Mouse (Mus musculus) stomach, postnatal 0 days (tissue): ENCODE data around the gene Slpi. TPM values are rescaled to one million over a fixed set of nuclear protein-coding genes. Genes with fewer than 3 reads are reported as not detected.

Experiments used
- ATAC-seq: fragments of 200-750 bp; cut with Nextera tagmentation; 2 replicates; pipeline ENCODE4 v1.8.0; 2017; ENCODE audit not compliant: low FRiP score, low TSS enrichment
- DNase-seq: peaks from one replicate; pipeline ENCODE4 v3.0.0-alpha.2; 2016; ENCODE audit warnings: low spot score
- H3K27ac ChIP-seq: fragments of 300-500 bp; sonication (generic); replicated peaks from 2 replicates; pipeline ENCODE4 v1.5.1; 2014; ENCODE audit warnings: mild to moderate bottlenecking, control low read depth
- H3K27me3 ChIP-seq: fragments of 300-500 bp; sonication (generic); 2 replicates; pipeline ENCODE4 v1.6.1; 2014; ENCODE audit warnings: low read length; ENCODE audit not compliant: control insufficient read depth, insufficient read depth
- H3K36me3 ChIP-seq: fragments of 300-500 bp; sonication (generic); 2 replicates; pipeline ENCODE4 v1.6.1; 2014; ENCODE audit warnings: low read length, mixed read lengths; ENCODE audit not compliant: control insufficient read depth, insufficient read depth
- H3K4me1 ChIP-seq: fragments of 300-500 bp; sonication (generic); replicated peaks from 2 replicates; pipeline ENCODE4 v1.6.1; 2014; ENCODE audit warnings: antibody characterized with exemption; ENCODE audit not compliant: control insufficient read depth, insufficient read depth
- H3K4me2 ChIP-seq: fragments of 300-500 bp; sonication (generic); replicated peaks from 2 replicates; pipeline ENCODE4 v1.6.1; 2014; ENCODE audit warnings: low read depth, mild to moderate bottlenecking, control low read depth, moderate library complexity
- H3K4me3 ChIP-seq: fragments of 300-500 bp; sonication (generic); 2 replicates; pipeline ENCODE4 v1.5.1; 2014; ENCODE audit warnings: low read depth, low read length, control low read depth
- H3K9ac ChIP-seq: fragments of 300-500 bp; sonication (generic); 2 replicates; pipeline ENCODE4 v1.6.1; 2014; ENCODE audit warnings: mild to moderate bottlenecking, low read length, control low read depth, mixed read lengths
- H3K9me3 ChIP-seq: fragments of 300-500 bp; sonication (generic); 2 replicates; pipeline ENCODE4 v1.6.1; 2016; ENCODE audit warnings: low read length; ENCODE audit not compliant: control insufficient read depth
- CTCF ChIP-seq: IDR thresholded peaks from 2 replicates; pipeline ENCODE4 v1.5.1; 2016; ENCODE audit warnings: antibody characterized with exemption, low read depth, mild to moderate bottlenecking, moderate library complexity
- EP300 ChIP-seq: optimal IDR thresholded peaks from 2 replicates; pipeline ENCODE3; 2016; ENCODE audit warnings: antibody characterized with exemption
- WGBS: fragments of 180-500 bp; shearing (Covaris S2); extraction: QIAGEN DNeasy Blood & Tissue Kit; methylation state at CpG from one replicate; pipeline ENCODE4 v1.1.7; 2014; 5-methylcytosine and 5-hydroxymethylcytosine counted together
- polyA plus RNA-seq: library from polyadenylated mRNA; unstranded; fragments of >200 nt; fragmentation: Nextera tagmentation; extraction: Ambion mirVana; gene quantifications from 2 replicates; pipeline ENCODE4 v1.2.1, GENCODE M21; 2015

Gene Slpi
- polyA plus RNA-seq, 1 experiment from 2014 or later = 4,305 TPM

GRCm38 (mm10) chr2:164382971-164383370 is 5.9 kb downstream of the Slpi start:
- 71% methylated on average over 3 of the region's 3 CpGs for WGBS
- TF ChIP-seq EP300 = no peak
- TF ChIP-seq CTCF = no peak
- DNase-seq (no peak), ATAC-seq (no peak)
- H3K9me3 ChIP-seq = no peaks in the 10 kb centered on the region
- no peak overlapping the region for H3K4me2 ChIP-seq
- H3K9ac ChIP-seq = no peak overlapping the region
- no peaks in the 10 kb centered on the region for H3K27me3 ChIP-seq
- no peaks in the 10 kb centered on the region for H3K36me3 ChIP-seq
- no peak overlapping the region for H3K4me3 ChIP-seq
- no peaks in the 10 kb centered on the region for H3K4me1 ChIP-seq
- no peak overlapping the region for H3K27ac ChIP-seq

DNA sequence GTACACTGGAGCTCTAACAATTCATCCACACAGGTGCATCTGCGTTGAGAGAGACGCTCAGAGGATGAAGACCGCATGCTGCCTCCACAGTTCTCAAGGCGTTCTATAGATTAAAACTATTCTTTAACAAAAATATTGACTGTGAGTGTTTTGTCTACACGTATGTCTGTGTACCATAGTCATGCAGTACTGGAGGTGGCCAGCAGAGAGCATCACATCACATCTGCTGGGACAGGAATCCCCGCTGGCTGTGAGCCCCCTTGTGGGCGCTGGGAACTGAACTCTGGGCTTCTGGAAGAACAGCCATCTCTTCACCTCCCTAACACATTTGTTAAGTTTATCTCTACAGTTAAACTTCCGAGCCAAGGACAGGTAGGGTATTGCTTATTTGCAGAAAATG is 7.2 kb downstream of the Slpi start:
- H3K4me2 ChIP-seq = no peak overlapping the region
- no peaks in the 10 kb centered on the region for H3K9me3 ChIP-seq
- DNase-seq (no peak), ATAC-seq (no peak)
- no peak overlapping the region for H3K9ac ChIP-seq
- H3K4me1 ChIP-seq = no peaks in the 10 kb centered on the region
- TF ChIP-seq EP300 (no peak), CTCF (peak; percentile 42)
- no peaks in the 10 kb centered on the region for H3K27me3 ChIP-seq
- H3K27ac ChIP-seq = no peak overlapping the region
- 80% methylated on average over 8 of the region's 8 CpGs for WGBS
- no peaks in the 10 kb centered on the region for H3K36me3 ChIP-seq
- no peak overlapping the region for H3K4me3 ChIP-seq

DNA sequence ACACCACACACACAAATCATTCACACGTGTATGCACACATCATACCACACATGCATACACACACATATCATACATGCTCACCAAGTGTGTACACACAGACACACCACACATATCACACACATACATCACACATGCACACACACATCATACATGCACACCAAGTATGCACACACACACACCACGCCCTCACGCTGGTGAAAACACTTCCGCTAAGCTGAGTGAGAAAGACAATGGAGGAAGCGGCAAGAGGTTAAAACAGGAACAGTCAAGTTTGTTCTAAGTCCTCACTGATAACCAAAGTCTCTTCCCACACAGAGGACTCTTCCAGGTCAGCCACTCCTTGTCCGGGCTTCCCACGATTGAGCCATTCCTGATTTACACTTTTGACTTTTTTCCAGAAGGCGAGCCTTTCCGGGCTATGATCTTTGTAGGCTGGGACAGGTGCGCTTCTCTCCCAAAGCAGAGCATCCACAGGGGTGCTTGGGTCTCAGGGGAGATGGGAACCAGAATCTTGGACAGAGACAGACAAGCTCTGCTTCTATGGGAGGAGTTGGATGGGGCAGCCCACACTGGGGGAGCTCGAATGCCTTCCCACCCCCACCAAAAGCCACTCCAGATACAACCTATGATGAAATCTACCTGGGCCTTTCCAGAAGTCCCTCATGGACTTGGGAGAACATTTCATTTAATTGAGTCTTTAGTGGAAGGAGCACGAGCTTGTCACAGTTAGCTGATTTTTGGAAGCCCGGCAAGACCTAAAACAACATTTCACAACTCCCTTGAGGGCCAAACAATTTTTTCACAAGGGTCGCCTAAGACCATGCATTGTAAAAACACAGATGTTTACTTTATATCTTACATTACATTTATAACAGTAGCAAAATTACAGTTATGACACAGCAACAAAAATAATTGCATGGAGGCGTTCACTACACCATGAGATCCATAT is 11.1 kb downstream of the Slpi start:
- H3K27me3 ChIP-seq = no peaks in the 10 kb centered on the region
- H3K36me3 ChIP-seq = no peaks in the 10 kb centered on the region
- no peak overlapping the region for H3K4me2 ChIP-seq
- ATAC-seq = no peak
- H3K4me3 ChIP-seq = no peak overlapping the region
- DNase-seq = no peak
- H3K4me1 ChIP-seq = no peaks in the 10 kb centered on the region
- H3K27ac ChIP-seq = no peak overlapping the region
- no peak for TF ChIP-seq EP300
- no peak for TF ChIP-seq CTCF
- H3K9me3 ChIP-seq = no peaks in the 10 kb centered on the region
- 80% methylated on average over 15 of the region's 15 CpGs for WGBS
- no peak overlapping the region for H3K9ac ChIP-seq

DNA sequence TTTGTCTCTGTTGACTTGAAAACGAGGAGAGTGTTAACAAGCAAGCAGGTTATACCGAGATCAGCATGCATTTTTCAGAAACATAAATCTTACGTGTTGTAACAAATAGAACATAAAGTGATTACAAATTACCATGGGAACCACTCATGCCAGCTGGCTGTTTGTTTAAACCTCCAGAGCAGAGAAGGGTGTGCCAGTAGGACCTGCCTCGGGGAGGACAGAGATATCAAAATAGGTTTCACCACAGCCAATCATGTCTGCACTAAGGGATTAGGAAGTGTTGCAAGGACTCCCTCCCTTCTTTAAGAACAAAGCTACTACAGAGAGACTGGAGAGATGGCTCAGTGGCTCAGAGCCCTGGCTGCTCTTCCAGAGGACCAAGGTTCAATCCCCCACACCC is 15.7 kb downstream of the Slpi start:
- Histone ChIP-seq H3K27ac (no peak overlapping the region), H3K27me3 (no peaks in the 10 kb centered on the region), H3K36me3 (no peaks in the 10 kb centered on the region), H3K9me3 (no peaks in the 10 kb centered on the region), H3K9ac (no peak overlapping the region), H3K4me2 (no peak overlapping the region), H3K4me3 (no peak overlapping the region), H3K4me1 (no peaks in the 10 kb centered on the region)
- ATAC-seq (peak; percentile 65; the same call in 1 of the 2 replicates), DNase-seq (no peak)
- TF ChIP-seq CTCF (no peak), EP300 (no peak)
- 17% methylated on average over 4 of the region's 4 CpGs for whole genome bisulfite sequencing

- DNase-seq = no peak
- no peak overlapping the region for H3K9ac ChIP-seq
- H3K36me3 ChIP-seq = no peaks in the 10 kb centered on the region
- H3K9me3 ChIP-seq = no peaks in the 10 kb centered on the region
- TF ChIP-seq EP300 = no peak
- TF ChIP-seq CTCF = no peak
- no peaks in the 10 kb centered on the region for H3K27me3 ChIP-seq
- no peak overlapping the region for H3K4me2 ChIP-seq
- ATAC-seq = no peak
- H3K27ac ChIP-seq = no peak overlapping the region
- no peak overlapping the region for H3K4me3 ChIP-seq
- H3K4me1 ChIP-seq = no peaks in the 10 kb centered on the region
- 11% methylated on average over 3 of the region's 3 CpGs for WGBS
Observed at GRCm38 (mm10) chr2:164372408-164373053, 16.4 kb downstream of the Slpi start.

DNA sequence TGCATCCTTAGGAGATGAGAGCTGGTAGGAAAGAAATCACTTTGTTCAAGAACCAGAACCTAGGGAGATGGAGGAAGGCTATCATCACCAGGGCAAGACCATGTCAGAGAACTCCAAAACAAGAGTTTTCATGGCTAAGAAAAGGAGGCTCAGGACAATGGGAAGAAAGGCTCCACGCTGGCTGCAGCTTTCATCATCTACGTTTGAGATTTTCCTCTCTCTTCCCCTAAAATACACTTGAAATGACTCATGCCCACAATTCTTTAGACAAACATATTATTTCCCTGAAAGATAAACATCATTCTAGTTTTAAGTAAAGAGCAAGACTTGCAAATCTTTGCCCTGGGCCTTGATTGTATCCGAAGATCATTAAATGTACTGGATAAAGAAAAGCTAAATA is 17.5 kb downstream of the Slpi start:
- Histone ChIP-seq H3K4me2 (no peak overlapping the region), H3K4me3 (no peak overlapping the region), H3K27ac (no peak overlapping the region), H3K9ac (no peak overlapping the region), H3K36me3 (no peaks in the 10 kb centered on the region), H3K4me1 (no peaks in the 10 kb centered on the region), H3K9me3 (no peaks in the 10 kb centered on the region), H3K27me3 (no peaks in the 10 kb centered on the region)
- no peak for TF ChIP-seq EP300
- no peak for TF ChIP-seq CTCF
- ATAC-seq (no peak), DNase-seq (no peak)
- 43% methylated on average over 3 of the region's 3 CpGs for WGBS
